Mouse (Mus musculus) left cerebral cortex, adult 9 months (tissue): ENCODE measurements around the gene Ces3a.
A peak's percentile ranks its signal among the peaks of the same experiment; 100 is the strongest.
"Not testable (repeated sequence)": the region's sequence is repeated elsewhere in the genome, so short reads cannot be mapped to it uniquely, and the experiment has no call there.

Source experiments
- DNase-seq, 2 experiments: peaks; one replicate each; pipeline ENCODE4 v3.0.0; 2022; ENCODE audit warnings: low spot score in 2 of 2

Gene Ces3a

GRCm38 (mm10) chr8:105048371-105048854, at the start of gene Ces3a:
TSS of gene Ces3a (plus strand) at chr8:105048601.
- DNase-seq, result no peak

GRCm38 (mm10) chr8:104999183-104999582, 49.2 kb upstream of the Ces3a start:
- DNase-seq, result no peak

- no peak for DNase-seq
Observed at GRCm38 (mm10) chr8:105000586-105000985, 47.8 kb upstream of the Ces3a start, which contains the start of gene Ces2h. TSS of gene Ces2h (plus strand) at chr8:105000853.

- no peak for DNase-seq
Observed at GRCm38 (mm10) chr8:105010000-105010399, 38.4 kb upstream of the Ces3a start.

GRCm38 (mm10) chr8:105011136-105011535, 37.3 kb upstream of the Ces3a start:
- no peak for DNase-seq

- no peak for DNase-seq
Observed at GRCm38 (mm10) chr8:105014391-105014790, 34.0 kb upstream of the Ces3a start.

- DNase-seq, result no peak
Observed at GRCm38 (mm10) chr8:105021954-105022353, 26.4 kb upstream of the Ces3a start.

- no peak for DNase-seq
Observed at GRCm38 (mm10) chr8:105023087-105023486, 25.3 kb upstream of the Ces3a start.

GRCm38 (mm10) chr8:105025050-105025449, 23.4 kb upstream of the Ces3a start:
- DNase-seq, result no peak

- DNase-seq, result no peak
Observed at GRCm38 (mm10) chr8:105043510-105043909, 4.9 kb upstream of the Ces3a start.

- no peak for DNase-seq
Observed at GRCm38 (mm10) chr8:105045824-105046401, 2.5 kb upstream of the Ces3a start.

- DNase-seq, result no peak
Observed at GRCm38 (mm10) chr8:105056211-105056610, 7.8 kb downstream of the Ces3a start.

- DNase-seq, result no peak
Observed at GRCm38 (mm10) chr8:105060056-105060455, 11.7 kb downstream of the Ces3a start.

GRCm38 (mm10) chr8:105066761-105067160, 18.4 kb downstream of the Ces3a start:
- peak in 1 of 2 experiments; percentile 1 for DNase-seq

- DNase-seq, result not testable (repeated sequence)
Observed at GRCm38 (mm10) chr8:105067905-105068304, 19.5 kb downstream of the Ces3a start.

GRCm38 (mm10) chr8:105068971-105069370, 20.6 kb downstream of the Ces3a start:
- no peak for DNase-seq

GRCm38 (mm10) chr8:105076601-105077000, 28.2 kb downstream of the Ces3a start:
- no peak for DNase-seq

- DNase-seq, result no peak
Observed at GRCm38 (mm10) chr8:105077071-105077470, 28.7 kb downstream of the Ces3a start.

GRCm38 (mm10) chr8:105078591-105078990, 30.2 kb downstream of the Ces3a start:
- DNase-seq, result no peak

GRCm38 (mm10) chr8:105080814-105081336, 32.5 kb downstream of the Ces3a start:
- no peak for DNase-seq

- no peak for DNase-seq
Observed at GRCm38 (mm10) chr8:105083449-105084050, 35.1 kb downstream of the Ces3a start, which contains the start of gene Ces3b. TSS of gene Ces3b (plus strand) at chr8:105083753.

GRCm38 (mm10) chr8:105088166-105088565, 39.8 kb downstream of the Ces3a start:
- not testable (repeated sequence) for DNase-seq

GRCm38 (mm10) chr8:105088581-105088980, 40.2 kb downstream of the Ces3a start:
- DNase-seq, result no peak
